Mouse (Mus musculus) large intestine, adult 2 months (tissue): ENCODE data around the gene Kyat3. TPM values are rescaled to one million over a fixed set of nuclear protein-coding genes. Genes with fewer than 3 reads are reported as not detected.

Source experiments
- polyA plus RNA-seq: library from polyadenylated mRNA; depleted of rRNA; stranded (reverse); fragments of >200 nt; gene quantifications from 2 replicates; pipeline ENCODE4 v1.2.3, GENCODE M21; 2012; rRNA removed

Kyat3 gene
- polyA plus RNA-seq, 1 experiment, result 2.0 TPM

Other genes with a start within 250 kb of the Kyat3 start
- 1.8 and 3.1 TPM in 2 replicates for gene Gbp5, start 207.1 kb upstream of the Kyat3 start, polyA plus RNA-seq
- gene Gbp7, start 170.7 kb upstream of the Kyat3 start, polyA plus RNA-seq, result 1.3 and 3.7 TPM in 2 replicates
- gene Gbp3, start 141.0 kb upstream of the Kyat3 start, polyA plus RNA-seq, result 13.8 and 23.7 TPM in 2 replicates
- 2.7 and 3.9 TPM in 2 replicates for gene Gbp2b, start 106.2 kb upstream of the Kyat3 start, polyA plus RNA-seq
- gene Gbp2, start 80.4 kb upstream of the Kyat3 start, polyA plus RNA-seq, result 19.6 and 19.8 TPM in 2 replicates
- 32.7 and 43.3 TPM in 2 replicates for gene Gtf2b, start 64.0 kb downstream of the Kyat3 start, polyA plus RNA-seq
- 9.3 and 21.9 TPM in 2 replicates for gene Pkn2, start 181.0 kb downstream of the Kyat3 start, polyA plus RNA-seq